Mouse (Mus musculus) retina, embryonic 14.5 days (tissue): ENCODE data around the gene Nacc1.

ENCODE experiments used
- DNase-seq: peaks from one replicate; pipeline ENCODE4 v3.0.0-alpha.2; 2015; ENCODE audit warnings: low spot score

Gene Nacc1

DNA sequence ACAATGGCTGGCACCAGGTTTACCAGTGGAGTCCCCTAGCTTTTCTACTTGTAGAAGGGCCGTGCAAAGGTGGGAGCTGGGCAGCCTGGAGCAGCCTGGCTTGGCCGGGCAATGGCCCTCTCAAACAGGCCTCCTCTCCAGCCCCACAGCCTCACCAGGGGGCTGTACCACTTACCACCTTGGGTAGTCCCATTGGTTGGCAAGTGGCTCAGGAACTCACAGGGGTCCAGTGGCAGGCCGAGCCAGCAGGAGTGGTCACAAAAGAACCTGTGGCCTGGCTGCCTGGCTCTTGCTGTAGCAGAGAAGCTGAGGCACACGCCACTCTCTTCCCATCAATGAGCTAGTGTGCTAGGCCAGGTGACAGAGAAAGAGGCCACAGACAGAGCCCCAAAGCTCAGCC lies 26.5 kb upstream of the Nacc1 start:
- DNase-seq: no peak

DNA sequence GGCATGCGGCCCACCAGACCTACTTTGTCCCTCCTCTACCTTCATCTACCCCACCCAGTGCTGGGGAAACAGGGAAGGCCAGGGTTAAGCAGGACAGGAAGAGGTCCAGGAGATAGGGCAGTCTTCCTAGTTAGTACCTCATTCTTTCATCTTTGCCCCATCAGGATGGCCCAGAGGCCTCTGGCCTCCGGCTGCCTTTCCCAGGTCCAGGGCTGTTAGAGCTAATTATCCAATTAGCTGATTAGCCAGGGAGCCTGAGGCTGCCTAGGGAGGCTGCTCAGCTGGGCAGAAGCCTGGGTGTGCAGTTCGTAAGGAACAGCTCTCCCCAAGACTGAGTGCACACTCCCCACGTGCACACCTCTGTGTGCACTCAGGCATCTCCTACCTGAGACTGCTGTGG lies 25.7 kb upstream of the Nacc1 start:
- peak; percentile 51 for DNase-seq

DNA sequence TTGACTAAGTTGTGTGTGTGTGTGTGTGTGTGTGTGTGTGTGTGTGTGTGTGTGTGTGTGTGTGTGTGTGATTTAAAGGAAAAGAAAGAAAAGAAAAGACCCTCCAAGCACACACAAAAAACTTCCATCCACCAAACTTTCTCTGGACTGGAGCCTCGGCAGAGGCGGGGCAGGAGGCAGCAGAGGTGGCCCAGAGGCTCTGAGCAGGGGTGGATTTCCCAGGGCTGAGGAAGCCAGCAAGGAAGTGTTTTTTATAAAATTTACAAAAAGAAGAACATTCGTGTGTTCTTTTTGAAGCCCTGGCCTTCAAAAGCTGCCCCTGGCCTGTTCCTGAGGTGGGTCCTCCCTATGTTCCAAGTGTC lies 25.1 kb upstream of the Nacc1 start:
- DNase-seq: no peak

DNA sequence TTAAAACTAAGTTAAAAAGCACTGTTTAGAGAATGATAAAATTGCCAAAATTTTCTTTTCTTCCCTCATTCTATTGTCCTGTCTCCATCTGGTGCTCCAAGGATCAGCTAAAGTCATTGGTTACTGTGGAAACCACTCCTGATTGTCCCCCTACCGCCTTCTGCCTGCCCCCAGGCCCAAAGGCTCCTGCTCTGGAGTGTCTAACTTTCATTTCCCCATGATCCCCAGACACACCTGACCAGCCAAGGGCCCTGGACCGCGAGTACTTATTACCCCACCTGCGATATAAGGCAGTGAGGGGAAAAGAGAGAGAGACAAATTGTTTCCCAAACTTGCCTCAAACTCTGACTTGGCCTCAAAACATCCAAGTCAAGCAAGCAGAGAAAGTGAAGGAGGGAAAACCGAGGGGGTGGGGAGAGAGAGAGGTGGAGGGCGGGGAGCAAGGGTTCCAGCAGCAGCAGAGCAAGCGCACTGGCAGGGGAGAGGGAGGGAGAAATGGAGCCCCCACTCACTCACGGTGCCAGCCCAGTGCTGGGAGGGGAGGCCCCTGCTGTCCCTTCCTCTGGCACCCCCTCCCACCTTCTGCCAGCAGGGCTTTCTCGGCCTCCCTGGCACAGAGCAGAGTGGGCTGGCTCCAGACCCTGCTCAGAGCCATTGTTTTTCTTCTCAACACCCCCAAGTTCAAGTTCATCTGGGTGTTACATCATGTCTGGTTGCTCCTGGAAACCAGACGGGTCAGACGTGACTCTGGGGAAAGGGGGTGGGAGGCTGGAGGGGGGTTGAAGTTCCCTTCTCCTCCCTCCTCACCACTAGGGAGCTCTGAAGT lies 24.5 kb upstream of the Nacc1 start:
- peak; percentile 58 for DNase-seq

DNA sequence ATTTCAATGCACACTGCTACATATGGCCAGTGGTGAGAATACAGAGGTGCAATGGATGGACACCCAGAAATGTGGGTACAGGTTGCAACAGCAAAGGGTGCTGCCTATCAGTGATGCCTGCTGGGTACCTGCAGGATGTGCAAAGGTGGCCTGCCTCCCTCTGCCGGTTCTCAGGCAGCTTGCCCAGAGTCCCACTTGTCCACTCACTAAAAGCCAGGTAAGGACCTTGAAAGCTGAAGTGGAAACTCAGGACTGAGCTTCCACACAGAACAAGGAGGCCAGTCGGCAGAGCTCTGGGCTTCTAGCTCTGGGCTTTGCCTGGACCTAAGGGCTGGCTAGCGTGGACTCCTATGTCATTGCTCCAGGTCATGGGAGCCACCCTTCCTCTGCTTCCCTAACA lies 23.6 kb upstream of the Nacc1 start:
- DNase-seq: no peak

DNA sequence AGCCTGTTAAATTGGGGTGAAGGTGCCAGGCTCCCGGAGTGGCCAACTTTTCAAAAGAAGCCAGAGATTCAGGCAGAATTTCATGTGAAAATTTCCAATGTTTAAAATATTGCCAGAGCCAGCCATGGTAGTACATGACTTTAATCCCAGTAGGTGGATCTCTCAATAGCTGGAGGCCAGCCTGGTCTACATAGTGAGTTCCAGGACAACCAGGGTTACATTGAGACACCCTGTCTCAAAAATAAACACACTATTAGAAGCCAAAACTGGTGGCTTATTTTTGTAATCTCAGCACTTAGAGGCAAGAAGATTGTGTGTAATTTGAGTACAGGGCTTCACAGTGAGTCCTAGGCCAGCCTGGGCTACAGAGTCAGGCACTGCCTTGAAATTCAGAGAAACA lies 22.3 kb upstream of the Nacc1 start:
- no peak for DNase-seq

DNA sequence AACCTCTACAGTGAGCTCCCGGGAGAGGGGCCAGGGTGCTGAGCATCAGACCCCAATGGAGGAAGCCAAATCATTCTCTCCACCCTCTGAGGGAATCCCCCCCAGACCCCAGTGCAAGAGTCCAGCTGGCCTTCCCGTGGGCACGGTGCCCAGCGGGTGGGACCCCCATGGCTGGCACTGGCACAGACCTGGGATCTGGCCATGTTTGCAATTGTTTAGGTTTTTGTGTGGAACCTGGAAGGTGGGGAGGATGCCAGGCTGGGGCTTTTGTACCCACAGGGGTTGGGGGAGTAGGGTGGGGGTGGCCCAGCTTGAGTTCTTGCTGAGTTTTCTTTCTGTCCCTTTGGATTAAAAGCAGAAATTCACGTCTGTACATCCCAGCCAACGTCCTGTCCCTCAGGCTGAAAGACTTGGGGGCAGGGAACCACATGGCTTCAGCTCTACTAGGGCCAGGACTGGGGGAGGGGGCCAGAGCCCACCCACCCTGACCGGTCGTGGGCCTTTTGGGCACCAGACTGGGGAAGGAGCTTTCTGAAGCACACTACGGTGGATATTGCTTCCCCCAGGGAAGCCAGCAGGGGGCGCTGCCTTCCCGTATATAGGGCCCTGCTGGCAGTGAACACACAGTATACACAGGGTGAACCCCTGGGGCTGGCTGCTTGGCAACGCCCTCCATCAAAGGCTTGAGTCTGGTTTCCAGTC lies 21.3 kb upstream of the Nacc1 start:
- peak; percentile 96 for DNase-seq

DNA sequence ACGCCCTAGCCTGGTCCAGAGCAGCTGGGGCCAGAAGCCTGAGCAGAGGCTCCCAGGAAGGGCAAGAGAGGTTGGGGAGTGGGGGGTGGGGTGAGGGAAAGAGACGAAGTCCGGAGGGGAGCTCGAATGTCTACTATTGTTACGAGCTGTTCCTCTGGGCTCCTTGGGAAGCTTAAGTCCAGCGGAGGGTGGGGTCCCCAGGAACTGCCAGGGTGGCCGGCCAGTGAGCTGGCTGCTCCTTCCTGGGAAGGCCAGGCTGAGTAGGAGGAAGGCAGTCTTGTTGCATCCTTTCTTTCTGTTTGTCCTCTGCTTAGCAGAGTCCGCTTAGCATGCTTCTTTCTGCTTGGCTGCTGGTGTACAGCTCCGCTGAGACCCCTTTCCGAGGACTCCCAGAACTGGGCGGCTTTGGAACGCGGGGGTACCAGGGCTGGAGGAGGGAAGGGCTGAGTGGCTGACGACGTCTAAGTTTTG lies 20.4 kb upstream of the Nacc1 start:
- peak; percentile 28 for DNase-seq

DNA sequence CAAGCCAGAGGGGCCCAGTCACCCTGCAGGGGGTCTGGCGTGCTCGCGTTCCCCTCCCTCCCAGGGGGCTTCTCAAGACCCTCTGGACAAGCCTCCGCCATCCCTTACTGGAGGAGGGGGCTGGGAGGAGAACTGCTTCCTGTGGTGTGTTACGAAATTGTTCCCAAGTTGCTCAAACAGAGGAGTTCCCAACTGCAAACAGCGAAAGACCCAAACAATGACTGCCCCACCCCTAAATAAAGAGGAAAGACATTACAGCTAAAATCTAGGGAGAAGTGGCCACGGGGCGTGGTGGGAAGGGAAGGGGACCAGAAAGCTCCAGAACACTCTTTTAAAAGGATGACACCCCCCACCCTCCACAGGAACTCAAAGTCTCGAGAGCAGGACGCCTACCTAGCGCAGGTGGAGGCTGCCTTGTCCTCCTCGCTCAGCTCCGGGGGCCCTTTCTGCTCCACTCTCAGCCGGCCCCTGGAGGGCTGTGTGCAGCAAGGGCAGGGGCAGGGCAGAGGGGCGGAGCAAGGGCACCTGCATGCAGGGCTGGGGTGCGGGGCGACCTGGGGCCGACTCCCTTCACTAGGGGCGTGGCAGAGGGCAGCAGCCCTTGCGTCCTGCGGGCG lies 19.7 kb upstream of the Nacc1 start:
- peak; percentile 28 for DNase-seq

DNA sequence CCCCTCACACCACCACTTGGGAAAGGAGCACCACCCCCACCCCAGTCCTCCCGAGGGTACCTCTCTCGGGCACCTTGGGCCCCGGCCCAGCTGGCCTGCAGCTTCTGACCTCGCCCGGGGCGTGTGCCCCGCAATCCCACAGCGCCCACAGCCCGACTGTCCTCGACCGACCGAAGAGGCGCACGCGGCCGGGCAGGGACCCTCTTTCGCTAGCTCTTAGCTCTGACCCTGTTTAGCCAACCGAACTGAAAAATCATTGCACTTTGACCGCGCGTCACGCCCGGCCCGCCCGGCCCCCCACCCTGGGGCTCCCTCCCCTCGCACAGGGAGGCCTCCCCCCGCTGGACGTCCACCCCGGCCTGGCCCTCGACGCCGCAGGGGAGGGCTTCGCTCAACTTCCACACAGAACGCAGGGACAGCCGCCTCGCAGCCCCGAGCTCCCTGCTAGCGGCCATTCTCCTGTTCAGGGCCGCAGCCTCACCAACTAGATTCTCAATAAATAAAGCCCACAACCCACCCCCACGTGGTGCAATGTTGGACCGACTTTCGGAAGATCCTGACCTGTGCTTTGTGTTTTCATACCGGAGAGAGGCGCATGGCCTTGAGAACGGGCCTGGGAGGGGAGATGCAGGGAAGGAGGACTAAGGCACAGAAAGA lies 19.1 kb upstream of the Nacc1 start:
- peak; percentile 56 for DNase-seq

DNA sequence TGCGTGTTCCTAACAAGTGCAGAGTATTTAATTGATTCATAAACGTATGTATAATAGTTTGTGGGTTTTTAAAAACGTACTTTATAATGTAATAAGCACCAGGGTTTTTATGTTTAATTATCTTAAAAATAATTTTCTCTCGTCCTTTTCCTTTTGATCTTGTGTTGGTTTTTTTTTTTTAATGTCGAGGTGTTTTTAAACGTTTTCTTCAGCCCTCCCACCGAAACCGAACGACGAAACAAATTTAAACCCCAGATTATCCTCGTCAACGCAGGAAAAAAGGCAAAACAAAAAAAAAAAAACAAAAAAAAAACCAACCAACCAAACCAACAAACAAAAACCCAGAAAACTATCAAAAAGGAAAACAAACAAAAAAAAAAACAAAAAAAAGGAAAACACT lies 18.3 kb upstream of the Nacc1 start:
- no peak for DNase-seq

DNA sequence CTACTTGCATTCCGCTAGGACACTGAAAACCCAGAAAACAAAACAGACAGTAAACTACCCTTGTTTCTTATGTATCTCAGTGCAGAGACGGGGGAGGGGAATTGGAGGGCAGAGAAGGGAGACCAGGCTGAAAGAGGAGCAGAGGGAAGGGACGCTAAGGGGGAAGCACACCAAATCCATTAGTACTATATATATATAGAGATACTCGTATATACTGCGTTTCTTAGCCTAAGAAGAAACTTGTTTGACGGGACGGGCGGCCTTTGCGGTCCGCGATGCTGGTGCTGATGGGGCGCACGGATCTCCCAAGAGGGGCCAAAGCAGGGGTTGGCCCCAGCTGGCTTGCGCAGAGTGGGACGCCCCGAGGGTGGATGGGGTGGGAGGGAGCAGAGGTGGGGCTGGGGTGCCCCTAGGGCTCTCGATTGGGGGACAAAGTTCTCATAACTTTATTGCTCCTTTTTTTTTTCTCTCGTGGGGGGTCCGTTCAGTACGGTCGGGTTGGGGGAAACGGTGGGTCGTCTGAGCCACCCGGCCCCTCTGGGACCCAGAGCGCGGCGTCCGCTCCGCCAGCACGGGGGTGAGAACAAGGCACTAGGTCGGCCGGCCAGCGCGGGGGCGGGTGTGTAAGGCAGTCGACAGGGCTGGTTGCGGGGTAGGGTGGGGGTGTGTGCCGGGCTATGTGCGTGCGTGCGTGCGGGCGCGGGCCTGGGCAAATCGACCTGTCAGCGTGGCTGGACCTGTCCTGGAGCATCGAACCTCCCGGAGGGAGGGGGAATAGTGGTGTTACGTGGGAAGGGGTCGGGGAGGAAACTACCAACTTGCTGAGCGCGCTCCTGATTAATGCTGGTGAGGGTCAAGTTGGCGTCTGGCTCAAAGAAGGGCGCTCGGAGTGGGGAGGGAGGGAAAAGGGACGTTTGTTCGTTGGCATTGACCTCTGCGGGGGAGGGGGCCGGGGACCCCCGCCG lies 17.5 kb upstream of the Nacc1 start:
- DNase-seq: peak; percentile 18

DNA sequence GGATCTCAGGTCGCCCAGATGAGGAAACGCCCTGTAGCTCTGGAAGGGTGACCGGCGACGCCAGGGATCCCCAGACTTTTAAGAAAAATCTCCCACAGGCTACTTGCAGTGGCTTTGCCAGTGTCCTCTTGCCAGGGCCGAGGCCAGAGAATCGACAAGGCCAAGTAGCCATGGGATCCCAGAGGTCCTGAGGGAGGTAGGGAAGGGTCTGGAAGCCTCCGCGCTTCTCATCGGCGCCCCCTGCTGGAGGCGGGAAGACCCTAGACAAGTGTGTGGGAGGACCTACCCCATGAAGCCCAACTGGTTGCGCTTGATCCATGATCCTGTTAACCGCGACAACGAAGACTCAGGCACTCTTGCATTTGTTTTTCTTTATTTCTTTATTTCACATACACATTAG lies 16.7 kb upstream of the Nacc1 start:
- peak; percentile 87 for DNase-seq

DNA sequence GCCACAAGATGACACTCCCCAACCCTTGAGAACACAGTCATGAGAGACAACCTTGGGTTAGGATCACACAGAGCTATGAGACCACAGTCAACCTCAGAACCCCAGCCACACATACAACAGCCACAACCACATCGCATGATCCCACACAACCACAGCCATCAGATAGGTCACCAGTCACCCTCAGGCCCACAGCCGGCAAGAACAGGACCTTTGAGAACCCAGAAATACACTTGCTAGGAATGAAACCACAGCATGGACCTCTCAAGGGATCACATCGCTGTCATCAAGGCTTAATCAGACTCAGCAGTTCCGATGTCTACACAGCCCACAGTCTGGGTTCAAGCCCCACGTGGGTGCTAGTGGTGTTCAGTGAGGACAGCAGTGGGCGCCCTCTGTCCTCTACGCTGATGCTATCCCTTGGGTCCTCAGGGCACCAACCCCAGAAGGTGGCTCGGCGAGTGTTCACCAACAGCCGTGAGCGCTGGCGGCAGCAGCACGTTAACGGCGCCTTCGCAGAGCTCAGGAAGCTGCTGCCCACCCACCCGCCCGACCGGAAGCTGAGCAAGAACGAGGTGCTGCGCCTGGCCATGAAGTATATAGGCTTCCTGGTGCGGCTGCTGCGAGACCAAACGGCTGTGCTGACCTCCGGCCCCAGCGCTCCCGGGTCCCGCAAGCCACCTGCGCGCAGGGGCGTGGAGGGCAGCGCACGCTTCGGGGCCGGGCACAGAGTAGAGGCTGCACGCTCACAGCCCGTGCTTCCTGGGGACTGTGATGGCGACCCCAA lies 16.0 kb upstream of the Nacc1 start:
- DNase-seq: no peak

DNA sequence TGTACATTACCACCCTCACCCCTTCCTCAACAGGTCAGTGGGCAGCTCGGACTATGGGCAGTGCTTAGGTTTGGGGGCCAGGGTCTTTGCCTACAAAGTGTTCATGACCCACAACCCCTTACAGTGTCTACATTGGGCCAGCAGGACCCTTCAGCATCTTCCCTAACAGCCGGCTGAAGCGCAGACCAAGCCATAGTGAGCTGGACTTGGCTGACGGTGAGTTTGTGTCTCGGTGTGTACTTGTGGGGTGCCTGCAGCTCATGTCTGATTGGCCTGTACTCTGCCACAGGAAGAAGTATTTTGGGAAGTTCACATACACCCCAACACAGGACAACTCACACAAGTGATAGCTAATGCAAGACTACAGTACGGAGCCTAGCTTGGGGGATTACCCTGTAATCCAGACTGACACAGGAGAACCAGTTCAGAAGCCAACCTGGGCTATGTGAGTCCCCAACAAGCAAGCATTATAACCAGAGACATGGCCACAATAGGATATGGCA lies 15.4 kb upstream of the Nacc1 start:
- no peak for DNase-seq

DNA sequence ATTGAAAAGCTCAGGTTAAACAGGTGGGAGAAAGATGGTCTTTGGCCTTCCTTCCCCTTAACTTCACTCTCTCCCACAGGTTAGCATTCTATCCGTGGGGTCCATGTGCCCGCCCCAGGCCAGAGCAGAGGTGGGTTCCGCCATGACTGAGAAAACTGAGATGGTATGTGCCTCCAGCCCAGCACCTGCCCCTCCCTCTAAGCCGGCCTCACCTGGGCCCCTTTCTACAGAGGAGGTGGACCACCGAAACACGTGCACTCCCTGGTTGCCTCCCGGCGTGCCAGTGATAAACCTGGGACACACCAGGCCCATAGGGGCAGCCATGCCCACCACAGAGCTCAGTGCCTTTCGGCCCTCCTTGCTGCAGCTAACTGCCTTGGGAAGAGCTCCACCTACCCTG lies 14.9 kb upstream of the Nacc1 start:
- no peak for DNase-seq

DNA sequence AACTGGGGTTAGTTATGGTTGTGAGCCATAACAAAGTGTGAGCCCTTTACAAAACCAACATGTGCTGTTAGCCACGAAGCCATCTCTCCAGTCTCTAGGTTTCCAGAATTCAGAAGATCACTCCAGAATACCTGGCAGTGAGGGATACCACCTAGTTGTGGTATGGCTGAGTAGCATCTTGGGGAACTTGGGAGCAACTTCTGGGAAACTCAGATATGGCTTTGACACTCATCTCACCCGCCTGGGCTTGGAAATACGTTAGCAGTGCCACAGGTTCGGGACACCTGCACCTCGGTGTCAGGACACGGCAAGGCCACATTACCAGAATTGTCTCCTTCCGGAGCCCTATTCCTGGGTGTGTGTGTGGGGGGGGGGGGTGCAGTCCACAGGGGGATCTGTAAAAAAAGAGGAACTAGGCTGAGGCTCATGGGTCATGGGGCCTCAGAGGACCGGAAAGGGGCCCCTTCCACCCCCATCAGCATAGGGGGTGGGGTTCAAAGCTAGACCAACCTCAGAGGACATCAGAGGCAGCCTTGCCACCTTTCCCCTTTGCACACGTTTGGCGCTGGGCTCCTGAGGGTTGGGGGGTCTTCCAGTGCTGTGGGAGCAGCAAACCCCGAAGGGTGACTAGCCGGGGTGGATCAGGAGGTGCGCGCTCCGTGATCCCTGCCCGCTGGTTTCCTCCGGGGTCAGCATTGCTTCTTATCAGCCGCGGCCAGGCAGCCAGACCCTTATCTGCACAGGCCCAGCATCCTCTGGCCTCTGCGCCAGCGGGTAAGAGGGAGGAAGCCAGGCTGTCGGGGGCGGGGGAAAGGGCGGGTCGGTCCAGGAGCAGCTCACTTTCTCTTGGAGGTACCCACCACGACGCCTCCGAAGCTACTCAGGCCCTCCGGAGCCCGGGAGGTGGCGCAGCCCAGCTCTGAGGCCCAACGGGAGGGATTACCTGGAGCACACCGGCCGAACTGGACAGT lies 13.6 kb upstream of the Nacc1 start, which contains the start of gene Lyl1:
Gene Lyl1 (plus strand): TSS at position 517 of the 971 bp plus-strand sequence.
- DNase-seq: no peak

DNA sequence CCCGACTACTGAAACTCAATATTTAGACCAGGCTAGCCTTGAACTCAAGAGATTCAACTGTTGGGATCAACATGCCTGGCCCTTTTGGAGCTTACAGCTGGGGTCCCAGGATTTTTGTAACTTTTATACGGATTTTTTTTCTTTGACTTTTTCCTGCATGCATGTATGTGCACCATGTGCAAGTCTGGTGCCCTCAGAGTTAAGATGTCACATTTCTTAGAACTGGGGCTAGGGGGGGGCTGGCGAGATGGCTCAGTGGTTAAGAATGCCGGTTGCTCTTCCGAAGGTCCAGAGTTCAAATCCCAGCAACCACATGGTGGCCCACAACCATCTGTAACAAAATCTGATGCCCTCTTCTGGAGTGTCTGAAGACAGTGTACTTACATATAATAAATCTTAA lies 12.9 kb upstream of the Nacc1 start:
- no peak for DNase-seq

DNA sequence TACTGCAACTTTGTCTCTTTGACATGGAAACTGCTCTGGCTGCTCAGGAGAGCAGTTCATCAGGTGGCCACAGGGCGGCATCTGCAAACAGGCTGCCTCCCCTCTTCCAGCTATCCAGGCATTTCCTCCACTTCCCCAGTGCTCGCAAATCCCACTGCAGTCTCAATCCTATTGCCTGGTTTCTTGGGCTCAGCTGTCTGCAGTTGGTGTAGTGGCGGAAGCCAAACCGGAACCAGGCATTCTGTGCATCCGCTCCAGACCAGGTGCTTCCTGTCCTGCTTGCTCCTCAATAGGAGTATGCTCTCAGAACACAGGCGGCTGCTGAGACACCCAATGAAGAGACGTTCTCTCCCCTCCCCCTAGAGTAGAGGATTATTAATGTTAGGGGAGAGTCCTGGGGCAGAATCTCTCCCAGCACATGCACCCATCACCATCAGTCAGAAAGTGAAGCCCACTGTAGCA lies 12.2 kb upstream of the Nacc1 start:
- peak; percentile 65 for DNase-seq
